Mouse (Mus musculus) hindbrain, embryonic 12.5 days (tissue): Measurements from ENCODE around the gene Shank2. TPM values are rescaled to one million over a fixed set of nuclear protein-coding genes. Genes with fewer than 3 reads are reported as not detected.

Source experiments
- ATAC-seq: fragments of 200-750 bp; cut with Nextera tagmentation; 2 replicates; pipeline ENCODE4 v1.8.0; 2017; ENCODE audit warnings: moderate TSS enrichment; ENCODE audit not compliant: low FRiP score
- H3K27ac ChIP-seq: fragments of 300-500 bp; sonication (generic); 2 replicates; pipeline ENCODE4 v1.5.1; 2016; ENCODE audit warnings: mild to moderate bottlenecking
- H3K27me3 ChIP-seq: fragments of 300-500 bp; sonication (generic); 2 replicates; pipeline ENCODE4 v1.6.1; 2016; ENCODE audit warnings: mild to moderate bottlenecking
- H3K36me3 ChIP-seq: fragments of 300-500 bp; sonication (generic); 2 replicates; pipeline ENCODE4 v1.6.1; 2016; ENCODE audit warnings: mild to moderate bottlenecking
- H3K4me1 ChIP-seq: fragments of 300-500 bp; sonication (generic); 2 replicates; pipeline ENCODE4 v1.6.1; 2016
- H3K4me2 ChIP-seq: fragments of 300-500 bp; sonication (generic); replicated peaks from 2 replicates; pipeline ENCODE4 v1.6.1; 2016; ENCODE audit warnings: mild to moderate bottlenecking
- H3K4me3 ChIP-seq: fragments of 300-500 bp; sonication (generic); 2 replicates; pipeline ENCODE4 v1.5.1; 2016; ENCODE audit warnings: mild to moderate bottlenecking
- H3K9ac ChIP-seq: fragments of 300-500 bp; sonication (generic); 2 replicates; pipeline ENCODE4 v1.6.1; 2016; ENCODE audit warnings: mild to moderate bottlenecking, moderate library complexity
- H3K9me3 ChIP-seq: fragments of 300-500 bp; sonication (generic); replicated peaks from 2 replicates; pipeline ENCODE4 v1.6.1; 2016; ENCODE audit warnings: mild to moderate bottlenecking
- WGBS: fragments of 180-500 bp; shearing (Covaris S2); methylation state at CpG from one replicate; pipeline ENCODE4 v1.1.7; 2016; 5-methylcytosine and 5-hydroxymethylcytosine counted together
- polyA plus RNA-seq: library from polyadenylated mRNA; unstranded; fragments of >200 nt; fragmentation: Nextera tagmentation; extraction: Ambion mirVana; gene quantifications from 2 replicates; pipeline ENCODE4 v1.2.1, GENCODE M21; 2016

Gene Shank2
- polyA plus RNA-seq, 1 experiment from 2014 or later = 3.3 TPM

- peak; percentile 35; the same call in 1 of the 2 replicates for ATAC-seq
- 89% methylated on average over 1 of the region's 1 CpGs for WGBS
- H3K4me2 ChIP-seq = no peak overlapping the region
- no peaks in the 10 kb centered on the region for H3K27me3 ChIP-seq
- no peaks in the 10 kb centered on the region for H3K36me3 ChIP-seq
- H3K4me3 ChIP-seq = no peak overlapping the region
- H3K9me3 ChIP-seq = no peaks in the 10 kb centered on the region
- H3K9ac ChIP-seq = no peak overlapping the region
- no peak overlapping the region for H3K27ac ChIP-seq
- H3K4me1 ChIP-seq = no peaks in the 10 kb centered on the region
Observed at GRCm38 (mm10) chr7:144081448-144081847, 79.7 kb downstream of the Shank2 start.

GRCm38 (mm10) chr7:144081963-144082362 lies 80.2 kb downstream of the Shank2 start:
- no peaks in the 10 kb centered on the region for H3K27me3 ChIP-seq
- H3K4me3 ChIP-seq = no peak overlapping the region
- WGBS = 76% methylated on average over 2 of the region's 2 CpGs
- no peak overlapping the region for H3K9ac ChIP-seq
- ATAC-seq = no peak; the same call in 1 of the 2 replicates
- H3K27ac ChIP-seq = no peak overlapping the region
- no peaks in the 10 kb centered on the region for H3K36me3 ChIP-seq
- no peaks in the 10 kb centered on the region for H3K4me1 ChIP-seq
- H3K4me2 ChIP-seq = no peak overlapping the region
- H3K9me3 ChIP-seq = no peaks in the 10 kb centered on the region

GRCm38 (mm10) chr7:144087277-144087676 lies 85.5 kb downstream of the Shank2 start:
- H3K36me3 ChIP-seq = no peaks in the 10 kb centered on the region
- no peak overlapping the region for H3K4me2 ChIP-seq
- H3K27me3 ChIP-seq = no peaks in the 10 kb centered on the region; the same call in 1 of the 2 replicates
- no peak overlapping the region for H3K27ac ChIP-seq
- WGBS = 37% methylated on average over 2 of the region's 2 CpGs
- H3K4me1 ChIP-seq = peaks cover 8% of the 10 kb centered on the region
- H3K9me3 ChIP-seq = no peaks in the 10 kb centered on the region
- no peak for ATAC-seq
- H3K4me3 ChIP-seq = no peak overlapping the region
- no peak overlapping the region for H3K9ac ChIP-seq

GRCm38 (mm10) chr7:144094132-144094531 lies 92.4 kb downstream of the Shank2 start:
- Histone ChIP-seq H3K4me2 (no peak overlapping the region), H3K36me3 (no peaks in the 10 kb centered on the region), H3K27ac (no peak overlapping the region), H3K9ac (no peak overlapping the region), H3K27me3 (no peaks in the 10 kb centered on the region; the same call in 1 of the 2 replicates), H3K4me1 (peaks cover 4% of the 10 kb centered on the region; the same call in 1 of the 2 replicates), H3K4me3 (no peak overlapping the region), H3K9me3 (no peaks in the 10 kb centered on the region)
- no peak for ATAC-seq
- WGBS = 89% methylated on average over 12 of the region's 12 CpGs

- Histone ChIP-seq H3K36me3 (no peaks in the 10 kb centered on the region), H3K9me3 (no peaks in the 10 kb centered on the region), H3K27me3 (no peaks in the 10 kb centered on the region), H3K27ac (no peak overlapping the region), H3K4me1 (no peaks in the 10 kb centered on the region), H3K4me2 (no peak overlapping the region), H3K4me3 (no peak overlapping the region), H3K9ac (no peak overlapping the region)
- no peak for ATAC-seq
- WGBS = 11% methylated on average over 2 of the region's 2 CpGs
Observed at GRCm38 (mm10) chr7:144097314-144097713, 95.6 kb downstream of the Shank2 start.

- Histone ChIP-seq H3K9ac (no peak overlapping the region), H3K27ac (no peak overlapping the region), H3K4me1 (peaks cover 19% of the 10 kb centered on the region), H3K27me3 (no peaks in the 10 kb centered on the region), H3K9me3 (no peaks in the 10 kb centered on the region), H3K4me2 (no peak overlapping the region), H3K36me3 (no peaks in the 10 kb centered on the region), H3K4me3 (no peak overlapping the region)
- no peak for ATAC-seq
- 64% methylated on average over 4 of the region's 4 CpGs for WGBS
Observed at GRCm38 (mm10) chr7:144102222-144102980, 100.7 kb downstream of the Shank2 start.

- ATAC-seq = no peak
- H3K27me3 ChIP-seq = no peaks in the 10 kb centered on the region
- H3K36me3 ChIP-seq = no peaks in the 10 kb centered on the region
- peak overlapping the region; percentile 60; the same call in 1 of the 2 replicates for H3K27ac ChIP-seq
- H3K9ac ChIP-seq = no peak overlapping the region
- H3K4me1 ChIP-seq = peaks cover 38% of the 10 kb centered on the region
- H3K9me3 ChIP-seq = no peaks in the 10 kb centered on the region
- H3K4me2 ChIP-seq = no peak overlapping the region
- 50% methylated on average over 1 of the region's 1 CpGs for WGBS
- H3K4me3 ChIP-seq = no peak overlapping the region
Observed at GRCm38 (mm10) chr7:144105952-144106351, 104.2 kb downstream of the Shank2 start.

- no peaks in the 10 kb centered on the region for H3K9me3 ChIP-seq
- peak overlapping the region; percentile 67 for H3K27ac ChIP-seq
- H3K4me3 ChIP-seq = no peak overlapping the region
- H3K36me3 ChIP-seq = no peaks in the 10 kb centered on the region
- no peaks in the 10 kb centered on the region for H3K27me3 ChIP-seq
- 12% methylated on average over 9 of the region's 9 CpGs for WGBS
- H3K4me1 ChIP-seq = peaks cover 43% of the 10 kb centered on the region
- H3K9ac ChIP-seq = no peak overlapping the region
- peak; percentile 84 for ATAC-seq
- H3K4me2 ChIP-seq = no peak overlapping the region
Observed at GRCm38 (mm10) chr7:144106352-144107011, 104.8 kb downstream of the Shank2 start.

- H3K4me2 ChIP-seq = no peak overlapping the region
- no peaks in the 10 kb centered on the region for H3K36me3 ChIP-seq
- 87% methylated on average over 5 of the region's 5 CpGs for WGBS
- no peaks in the 10 kb centered on the region for H3K27me3 ChIP-seq
- no peak overlapping the region for H3K4me3 ChIP-seq
- no peak overlapping the region for H3K9ac ChIP-seq
- ATAC-seq = no peak
- no peaks in the 10 kb centered on the region for H3K9me3 ChIP-seq
- H3K4me1 ChIP-seq = peaks cover 39% of the 10 kb centered on the region
- H3K27ac ChIP-seq = no peak overlapping the region
Observed at GRCm38 (mm10) chr7:144108141-144108540, 106.4 kb downstream of the Shank2 start.

- Histone ChIP-seq H3K4me2 (no peak overlapping the region), H3K27ac (no peak overlapping the region), H3K4me3 (no peak overlapping the region), H3K9ac (no peak overlapping the region), H3K36me3 (no peaks in the 10 kb centered on the region), H3K9me3 (no peaks in the 10 kb centered on the region), H3K4me1 (peaks cover 34% of the 10 kb centered on the region), H3K27me3 (no peaks in the 10 kb centered on the region)
- WGBS = 33% methylated on average over 4 of the region's 4 CpGs
- ATAC-seq = no peak
Observed at GRCm38 (mm10) chr7:144111026-144111604, 109.4 kb downstream of the Shank2 start.

GRCm38 (mm10) chr7:144111981-144112380 lies 110.3 kb downstream of the Shank2 start:
- Histone ChIP-seq H3K4me2 (no peak overlapping the region), H3K27me3 (no peaks in the 10 kb centered on the region), H3K27ac (no peak overlapping the region), H3K4me3 (no peak overlapping the region), H3K9me3 (0 out of 2 replicates have a peak, but pooled peaks cover 2% of the 10 kb centered on the region), H3K4me1 (peaks cover 25% of the 10 kb centered on the region), H3K36me3 (no peaks in the 10 kb centered on the region), H3K9ac (no peak overlapping the region)
- ATAC-seq = no peak
- WGBS = 83% methylated on average over 3 of the region's 3 CpGs

- no peak overlapping the region for H3K4me2 ChIP-seq
- 0 out of 2 replicates have a peak, but pooled peaks cover 2% of the 10 kb centered on the region for H3K9me3 ChIP-seq
- H3K36me3 ChIP-seq = no peaks in the 10 kb centered on the region
- H3K9ac ChIP-seq = no peak overlapping the region
- H3K4me3 ChIP-seq = no peak overlapping the region
- 85% methylated on average over 3 of the region's 3 CpGs for WGBS
- H3K4me1 ChIP-seq = peaks cover 14% of the 10 kb centered on the region
- no peaks in the 10 kb centered on the region for H3K27me3 ChIP-seq
- no peak overlapping the region for H3K27ac ChIP-seq
- ATAC-seq = no peak
Observed at GRCm38 (mm10) chr7:144114230-144114629, 112.5 kb downstream of the Shank2 start.
